Mouse (Mus musculus): ENCODE results near the gene Get4. TPM values are rescaled to one million over a fixed set of nuclear protein-coding genes. Genes with fewer than 3 reads are reported as not detected.

The Get4 gene
- total RNA-seq, 2 experiments from 2014 or later = 51.5 to 52.9 TPM

DNA sequence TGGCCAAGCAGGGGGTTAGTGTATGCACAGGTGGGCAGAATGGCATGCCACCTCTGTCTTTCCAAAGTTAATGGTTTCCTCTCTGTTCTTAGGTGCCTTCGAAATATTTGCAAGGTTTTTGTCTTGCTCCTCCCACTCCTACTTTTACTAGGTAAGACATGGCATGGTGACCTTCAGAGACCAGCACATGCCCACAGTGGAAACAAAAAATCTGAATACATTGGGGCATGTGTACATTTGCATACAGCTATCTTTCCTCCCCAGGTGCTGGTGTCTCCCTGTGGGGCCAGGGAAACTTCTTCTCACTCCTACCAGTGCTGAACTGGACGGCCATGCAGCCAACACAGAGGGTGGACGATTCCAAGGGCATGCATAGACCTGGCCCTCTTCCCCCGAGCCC, 17.7 kb upstream of the Get4 start:
- DNase-seq (ENCODE audit: low spot score in 2 of 2) = no peak
- intact Hi-C loops (cut with DNase I) = no loop called here

DNA sequence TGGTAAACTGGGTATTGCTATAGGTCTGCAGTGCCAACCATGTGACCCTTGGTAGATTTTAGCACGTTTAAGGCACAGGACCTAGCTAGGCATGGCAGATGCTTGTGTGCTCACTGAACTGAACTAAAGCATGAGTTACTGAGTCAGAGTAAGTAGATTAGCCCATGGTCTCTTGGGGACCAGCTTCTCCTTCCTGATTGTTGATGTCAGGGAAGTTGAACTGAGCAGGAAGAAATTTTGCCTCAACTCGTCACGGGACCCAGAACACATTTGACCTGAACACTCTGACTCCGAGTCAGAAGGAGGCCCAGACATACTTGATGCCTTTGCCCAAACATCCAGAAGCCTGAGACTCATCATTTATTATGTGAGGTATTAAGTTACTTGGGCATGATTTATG, 14.7 kb upstream of the Get4 start:
- intact Hi-C loops (cut with DNase I) = no loop called here
- DNase-seq (ENCODE audit: low spot score in 2 of 2) = no peak

DNA sequence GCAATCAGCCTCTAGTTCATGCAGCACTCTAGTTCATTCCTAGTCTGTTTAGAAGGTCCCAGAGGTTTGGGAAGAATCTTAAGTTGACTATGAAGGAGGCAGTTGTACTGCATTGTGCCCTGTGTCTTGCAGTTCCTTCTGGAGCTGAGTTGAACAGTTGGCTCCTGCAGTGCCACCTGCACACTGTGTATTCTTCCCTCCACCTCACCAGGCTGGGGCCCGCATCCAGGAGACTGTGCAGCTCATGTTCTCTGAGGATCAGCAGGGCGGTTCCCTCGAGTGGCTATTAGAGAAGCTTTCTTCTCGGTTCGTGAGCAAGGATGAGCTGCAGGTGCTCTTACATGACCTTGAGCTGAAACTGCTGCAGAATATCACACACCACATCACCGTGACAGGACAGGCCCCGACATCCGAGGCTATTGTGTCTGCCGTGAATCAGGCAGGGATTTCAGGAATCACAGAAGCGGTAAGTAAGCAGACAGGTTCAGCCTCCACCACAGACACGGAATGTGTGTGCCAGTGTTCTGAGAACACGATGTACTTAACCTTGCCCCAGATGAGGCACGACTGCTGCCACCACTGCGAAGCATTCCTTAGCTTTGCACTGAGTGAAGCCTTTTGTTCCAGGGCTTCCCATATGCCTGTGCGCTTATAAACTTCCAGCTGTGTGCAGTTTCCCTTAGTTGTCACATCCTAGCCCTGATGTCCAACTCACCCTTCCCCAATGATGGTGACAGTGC, 10.9 kb upstream of the Get4 start:
- no peak for DNase-seq (ENCODE audit: low spot score in 2 of 2)
- intact Hi-C loops (cut with DNase I) = no loop called here

DNA sequence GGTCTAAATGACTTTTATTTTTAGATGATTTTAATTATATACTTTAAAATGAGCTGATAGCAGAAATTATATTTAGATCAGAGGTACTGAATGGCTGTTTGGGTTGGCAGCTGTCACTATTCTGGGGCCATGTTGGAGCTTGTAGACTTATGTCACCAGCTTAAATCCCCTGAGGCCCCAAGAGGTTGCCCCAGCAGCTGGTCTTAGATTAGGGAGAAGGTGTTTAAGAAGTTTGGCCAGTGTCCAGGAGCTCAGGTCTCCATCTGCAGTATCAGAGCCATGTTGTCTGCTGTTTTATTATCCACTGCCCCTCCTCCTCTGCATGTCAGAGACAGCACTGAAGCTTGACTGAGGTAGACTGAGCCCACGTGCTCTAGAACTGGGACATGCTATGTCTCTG, 8.7 kb upstream of the Get4 start:
- no peak for DNase-seq (ENCODE audit: low spot score in 2 of 2)
- intact Hi-C loops (cut with DNase I) = no loop called here

DNA sequence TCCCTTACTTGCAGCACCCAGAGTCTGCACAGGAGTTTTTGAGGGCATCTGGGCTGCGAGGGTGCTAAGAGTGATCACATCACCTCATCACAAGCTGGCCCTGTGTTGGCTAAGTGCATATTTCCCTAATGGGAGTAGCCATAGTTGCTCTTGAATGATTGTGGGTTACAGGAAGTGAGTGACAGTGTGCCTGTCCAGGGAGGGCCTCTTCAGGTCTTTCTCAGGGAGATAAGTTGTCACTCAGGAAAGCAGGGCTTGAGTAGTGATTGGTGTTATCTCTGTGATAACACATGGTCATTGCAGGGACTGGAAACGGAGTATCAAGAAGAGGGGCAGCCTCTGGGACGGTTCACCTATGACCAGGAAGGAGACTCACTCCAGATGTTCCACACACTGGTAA, 4.4 kb upstream of the Get4 start:
- DNase-seq (ENCODE audit: low spot score in 2 of 2) = no peak
- intact Hi-C loops (cut with DNase I) = no loop called here

DNA sequence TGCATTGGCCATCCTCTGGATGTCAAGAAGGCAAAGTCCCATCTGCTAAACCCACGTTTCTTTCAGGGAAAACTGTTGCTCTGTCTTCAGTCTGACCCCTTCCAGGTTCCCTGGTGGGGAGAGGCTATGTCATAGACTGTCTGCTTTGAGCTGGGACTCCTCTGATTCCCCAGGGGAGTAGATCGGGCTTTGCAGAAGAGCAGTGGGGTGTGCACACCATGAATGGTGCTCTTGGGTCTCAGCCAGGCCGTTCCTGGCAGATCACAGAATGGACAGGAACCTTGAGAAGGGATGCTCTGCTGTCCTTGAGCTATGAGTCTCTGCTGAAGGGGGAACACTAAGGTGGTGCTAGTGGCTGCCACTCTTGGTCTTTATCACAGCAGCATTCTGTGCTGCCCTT, 3.3 kb upstream of the Get4 start:
- intact Hi-C loops (cut with DNase I) = no loop called here
- no peak for DNase-seq (ENCODE audit: low spot score in 2 of 2)

DNA sequence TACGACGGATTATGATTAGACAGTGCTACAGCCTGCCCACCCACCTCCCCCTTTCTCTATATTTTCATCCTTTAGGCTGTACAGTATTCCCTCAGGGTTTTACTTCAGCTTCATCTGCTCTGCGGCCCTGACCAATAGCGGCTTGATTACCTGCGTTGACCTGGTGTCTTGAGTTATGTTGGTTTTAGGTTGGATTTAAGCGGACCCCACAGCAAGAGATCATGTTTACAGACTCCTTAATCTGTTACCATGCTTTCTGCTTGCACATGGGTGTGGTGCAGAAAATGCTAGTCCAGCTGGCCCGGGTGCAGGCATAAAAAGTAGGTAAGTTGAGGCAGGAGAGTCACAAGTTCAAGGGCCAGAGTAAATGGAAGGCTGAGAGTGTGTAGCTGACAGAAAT, 845 bp upstream of the Get4 start:
- DNase-seq (ENCODE audit: low spot score in 2 of 2) = no peak
- intact Hi-C loops (cut with DNase I) = no loop called here

DNA sequence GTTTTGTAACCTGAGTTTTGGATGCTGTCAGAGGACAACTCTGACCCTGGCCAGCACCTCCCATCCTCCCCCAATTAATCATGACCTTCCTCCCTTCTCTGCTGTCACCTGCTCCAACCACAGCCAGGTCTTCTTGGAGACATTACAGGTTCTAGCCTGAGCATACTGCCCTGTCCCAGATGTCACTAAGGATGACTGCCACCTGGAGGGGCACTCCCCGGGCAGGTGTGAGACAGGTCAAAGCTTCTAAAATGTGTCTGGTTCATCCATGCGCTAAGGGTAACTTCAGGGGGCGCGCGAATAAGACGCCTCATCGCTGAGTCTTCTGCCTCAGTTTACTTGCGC, 416 bp upstream of the Get4 start:
- intact Hi-C loops (cut with DNase I) = loop anchor here (1.0 kb wide), 1 partner anchor 51 kb away; the partner anchor contains the start of gene Sun1
- no peak for DNase-seq (ENCODE audit: low spot score in 2 of 2)

DNA sequence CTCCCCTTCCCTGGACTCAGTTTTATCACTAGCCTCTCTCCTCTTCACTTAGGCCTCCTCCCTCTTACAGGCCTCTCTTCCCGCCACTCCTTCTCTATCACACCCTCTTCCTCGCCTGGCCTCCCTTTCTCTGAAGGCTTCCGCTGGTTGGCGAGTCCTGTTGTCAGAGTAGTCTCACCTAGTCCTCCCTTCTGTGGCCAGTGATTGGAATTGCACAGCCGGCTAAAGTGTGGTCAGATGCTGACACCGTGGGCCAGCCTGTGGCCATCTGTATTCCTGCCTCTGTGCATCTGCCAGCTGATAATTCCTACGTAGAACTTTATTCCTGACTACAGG, 754 bp downstream of the Get4 start:
- no peak for DNase-seq (ENCODE audit: low spot score in 2 of 2)
- intact Hi-C loops (cut with DNase I) = loop anchor here (1.0 kb wide), 1 partner anchor 53 kb away; the partner anchor contains the start of gene Sun1

DNA sequence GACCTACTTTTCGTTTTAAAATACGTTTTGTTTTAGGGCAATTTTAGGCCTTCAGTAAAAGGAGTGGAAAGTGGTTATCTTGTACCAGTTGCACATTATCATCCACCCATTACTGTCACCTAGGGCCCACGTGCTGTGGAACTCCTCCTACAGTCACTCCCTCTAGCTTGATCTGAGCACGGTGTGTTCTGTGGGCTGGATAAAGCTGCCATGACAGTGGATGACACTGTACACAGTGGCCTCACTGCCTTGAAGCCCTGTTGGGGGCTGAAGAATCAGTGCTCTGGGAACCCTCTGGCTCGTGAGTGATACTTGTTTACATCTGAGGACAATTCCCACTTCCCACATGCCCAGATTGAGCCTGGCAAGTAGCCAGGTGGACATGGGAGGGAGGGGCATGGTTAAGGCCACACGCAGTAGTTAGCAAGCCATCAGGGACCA, 1.2 kb downstream of the Get4 start:
- intact Hi-C loops (cut with DNase I) = no loop called here

DNA sequence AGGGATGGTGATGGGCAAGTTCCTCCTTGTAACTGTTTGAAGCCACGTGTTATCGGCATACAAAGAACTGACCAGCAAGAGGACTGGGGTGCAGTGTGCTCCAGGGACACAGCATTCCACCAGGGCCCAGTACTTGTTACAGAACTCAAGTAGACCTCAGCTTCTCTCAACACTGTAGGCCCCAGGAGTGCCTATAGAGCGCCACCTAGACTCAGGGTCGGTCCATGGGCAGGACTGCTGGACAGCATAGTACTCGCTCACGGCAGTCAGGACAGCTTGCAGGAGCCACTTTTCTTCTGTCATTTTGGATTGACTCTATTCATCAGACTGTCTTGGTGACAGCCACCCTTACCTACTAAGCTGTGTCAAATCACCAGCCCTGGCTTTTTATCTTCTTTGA, 2.8 kb downstream of the Get4 start:
- intact Hi-C loops (cut with DNase I) = no loop called here
- no peak for DNase-seq (ENCODE audit: low spot score in 2 of 2)

More for the DNA sequence above, 1.2 kb downstream of the Get4 start:
- no peak for DNase-seq (ENCODE audit: low spot score in 2 of 2)

DNA sequence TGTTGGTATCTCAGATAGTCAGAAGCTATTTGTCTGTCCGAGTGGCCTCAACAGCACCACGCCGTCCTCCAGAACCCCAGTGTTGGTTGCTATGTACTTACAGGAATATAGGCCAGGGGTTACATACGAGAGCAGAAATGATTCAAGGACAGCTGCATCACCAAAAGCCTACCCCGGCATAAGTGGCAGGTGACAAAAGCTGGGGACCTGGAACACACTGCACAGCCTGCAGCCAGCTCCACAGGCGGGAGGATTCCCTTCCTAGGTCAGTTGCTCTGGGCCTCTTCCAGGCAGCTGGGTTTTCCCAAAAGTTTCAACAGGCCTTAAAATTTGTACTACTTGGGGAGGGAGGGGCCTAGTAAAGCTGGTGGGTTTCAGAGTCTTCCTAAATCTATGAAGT, 3.7 kb downstream of the Get4 start:
- intact Hi-C loops (cut with DNase I) = no loop called here
- no peak for DNase-seq (ENCODE audit: low spot score in 2 of 2)

DNA sequence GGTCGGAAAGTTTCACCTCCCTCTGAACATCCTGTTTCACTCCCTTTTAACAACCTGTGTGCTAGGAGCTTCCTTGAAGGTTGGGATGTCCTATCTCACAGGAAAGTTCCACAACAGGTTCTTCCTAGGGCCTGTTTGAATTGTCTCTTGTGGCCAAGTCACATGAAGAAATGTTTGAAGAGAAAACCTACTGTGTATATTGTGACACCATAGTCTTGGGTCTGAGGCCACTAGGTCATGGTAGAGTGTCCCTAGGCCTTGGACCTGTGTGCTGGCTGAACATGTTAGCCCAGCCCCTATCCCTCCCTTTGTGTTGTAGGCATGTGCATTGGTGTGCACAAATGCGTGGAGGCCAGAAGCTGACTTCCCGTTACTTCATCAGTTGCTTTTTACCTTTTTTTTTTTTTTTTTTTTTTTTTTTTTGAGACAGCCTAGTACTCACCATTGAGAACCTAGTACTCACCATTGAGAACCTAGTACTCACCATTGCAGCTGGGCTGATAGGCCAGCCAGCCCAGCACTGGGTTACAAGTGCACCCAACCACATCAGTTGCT, 4.2 kb downstream of the Get4 start:
- no peak for DNase-seq (ENCODE audit: low spot score in 2 of 2)
- intact Hi-C loops (cut with DNase I) = no loop called here

DNA sequence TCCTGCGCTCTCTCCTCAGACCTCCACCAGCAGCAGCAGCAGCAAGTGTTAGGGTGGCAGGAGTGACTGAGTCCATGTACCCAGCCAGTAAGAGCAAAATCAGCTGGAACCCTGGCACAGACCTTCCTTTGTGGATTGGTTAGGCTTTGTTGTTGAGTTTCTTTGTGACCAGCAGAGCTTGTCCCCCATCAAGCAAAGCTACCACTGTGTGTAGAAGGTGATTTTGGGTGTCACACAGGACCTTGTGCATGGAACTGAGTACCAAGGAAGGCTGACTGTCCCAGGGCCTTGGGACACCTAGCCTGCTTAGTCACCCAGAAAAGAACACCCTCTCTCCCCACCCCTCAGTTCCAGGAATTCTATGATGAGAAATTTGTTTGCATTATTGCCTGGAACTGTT, 5.1 kb downstream of the Get4 start:
- no peak for DNase-seq (ENCODE audit: low spot score in 2 of 2)
- intact Hi-C loops (cut with DNase I) = no loop called here

DNA sequence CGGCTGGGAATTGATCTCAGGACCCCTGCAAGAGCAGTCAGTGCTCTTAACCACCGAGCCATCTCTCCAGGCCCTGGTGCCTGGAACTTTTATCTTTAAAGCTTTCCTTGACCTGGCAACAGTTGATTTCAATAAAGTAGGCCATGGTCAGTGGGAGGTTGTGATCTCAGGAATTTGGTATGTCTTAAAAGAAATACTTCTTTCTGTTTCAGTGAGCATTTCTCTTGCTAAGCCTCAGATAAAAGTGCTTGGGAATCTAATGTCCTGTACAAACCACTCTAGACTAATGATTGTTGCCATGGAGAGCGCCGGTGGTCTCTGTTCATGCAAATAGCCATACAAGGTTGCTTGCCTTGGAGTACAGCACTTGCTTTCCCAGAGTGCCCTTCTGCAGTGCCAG, 5.7 kb downstream of the Get4 start:
- intact Hi-C loops (cut with DNase I) = no loop called here
- no peak for DNase-seq (ENCODE audit: low spot score in 2 of 2)

DNA sequence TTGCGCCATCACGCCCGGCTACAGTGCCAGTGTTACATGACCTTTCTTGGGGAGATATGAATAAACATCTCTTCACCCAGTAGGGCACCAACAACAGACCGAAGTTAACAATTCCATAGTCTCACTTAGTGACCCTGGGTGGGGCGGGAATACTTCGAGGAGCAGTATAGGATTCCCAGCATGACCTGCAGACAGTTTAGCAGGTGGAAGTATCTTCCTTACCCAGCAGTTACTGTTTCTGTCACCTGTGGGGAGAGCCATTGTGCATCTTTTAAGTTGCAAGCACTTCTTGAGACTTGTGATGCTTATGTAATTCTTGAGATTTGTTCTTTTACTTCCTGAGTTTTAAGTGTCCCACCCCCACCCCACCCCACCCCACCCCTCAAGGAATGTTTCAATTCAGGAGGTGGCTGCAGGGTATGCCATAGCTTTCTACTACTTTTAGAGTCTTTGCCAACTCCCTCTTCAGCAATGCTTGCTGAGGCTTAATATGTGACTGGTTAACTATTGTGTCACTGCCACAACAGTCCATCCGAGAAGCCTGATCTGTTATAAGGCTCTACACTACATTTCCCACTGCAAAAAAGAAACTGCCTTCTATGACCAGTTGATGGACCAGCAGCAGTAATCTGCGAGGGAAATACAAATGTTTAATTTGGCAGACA, 6.4 kb downstream of the Get4 start:
- intact Hi-C loops (cut with DNase I) = no loop called here
- DNase-seq (ENCODE audit: low spot score in 2 of 2) = no peak

DNA sequence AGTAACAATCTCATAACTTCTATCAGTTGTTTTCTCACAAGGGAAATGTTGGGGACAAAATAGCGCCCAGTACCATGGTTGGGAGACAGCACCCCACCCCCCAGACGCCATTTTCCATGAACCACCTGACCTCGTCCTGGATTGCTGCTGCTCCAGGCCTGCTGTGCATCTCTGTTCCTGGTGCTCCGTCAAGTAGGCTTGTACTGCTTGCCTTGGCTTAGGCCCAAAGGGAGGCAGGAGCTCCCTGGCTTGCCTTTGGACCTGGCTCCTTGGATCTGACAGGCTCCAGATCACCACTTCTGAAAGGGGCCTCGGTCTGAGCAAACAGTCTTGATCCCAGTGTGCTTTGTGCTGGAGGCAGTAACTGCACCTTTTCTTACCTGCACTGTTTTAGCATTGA, 7.7 kb downstream of the Get4 start:
- intact Hi-C loops (cut with DNase I) = no loop called here
- no peak for DNase-seq (ENCODE audit: low spot score in 2 of 2)

DNA sequence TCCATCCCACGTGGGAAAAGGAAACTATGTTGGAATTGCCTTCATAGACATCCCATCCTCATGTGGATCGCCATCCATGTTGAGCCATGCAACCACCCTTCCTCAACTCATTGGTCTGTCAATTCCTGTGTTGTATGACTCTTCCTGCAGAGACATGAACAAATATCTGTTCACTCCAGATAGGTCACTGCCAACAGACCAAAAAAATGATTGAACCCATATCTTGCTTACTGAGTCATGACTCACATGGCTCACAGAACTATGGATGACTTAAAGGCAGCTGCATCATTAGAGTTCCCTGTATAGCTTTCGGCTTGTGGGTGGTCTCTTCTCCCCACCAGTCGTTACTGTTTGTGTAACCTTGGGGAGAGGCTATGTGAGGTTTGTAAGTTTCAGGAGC, 9.3 kb downstream of the Get4 start:
- no peak for DNase-seq (ENCODE audit: low spot score in 2 of 2)
- intact Hi-C loops (cut with DNase I) = no loop called here

DNA sequence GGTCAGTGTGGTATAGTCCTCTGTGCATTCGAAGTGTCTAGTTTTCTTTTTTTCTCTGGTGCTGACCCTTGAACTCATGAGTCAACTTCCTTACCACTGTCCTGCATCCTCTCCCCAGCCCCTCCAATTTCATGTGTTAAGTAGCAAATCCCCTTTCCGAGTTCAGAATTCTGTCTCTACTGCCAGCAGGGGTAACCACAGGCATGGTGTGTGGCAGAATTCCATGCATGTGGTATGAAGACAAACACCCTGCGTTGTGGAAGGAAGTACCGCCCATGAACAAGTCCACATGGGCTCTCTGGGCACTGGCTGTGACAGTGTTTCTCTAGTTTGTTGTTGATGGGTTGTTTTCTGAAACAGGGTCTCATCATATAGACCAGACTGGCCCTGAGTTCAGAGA, 15.5 kb downstream of the Get4 start:
- no peak for DNase-seq (ENCODE audit: low spot score in 2 of 2)
- intact Hi-C loops (cut with DNase I) = no loop called here

DNA sequence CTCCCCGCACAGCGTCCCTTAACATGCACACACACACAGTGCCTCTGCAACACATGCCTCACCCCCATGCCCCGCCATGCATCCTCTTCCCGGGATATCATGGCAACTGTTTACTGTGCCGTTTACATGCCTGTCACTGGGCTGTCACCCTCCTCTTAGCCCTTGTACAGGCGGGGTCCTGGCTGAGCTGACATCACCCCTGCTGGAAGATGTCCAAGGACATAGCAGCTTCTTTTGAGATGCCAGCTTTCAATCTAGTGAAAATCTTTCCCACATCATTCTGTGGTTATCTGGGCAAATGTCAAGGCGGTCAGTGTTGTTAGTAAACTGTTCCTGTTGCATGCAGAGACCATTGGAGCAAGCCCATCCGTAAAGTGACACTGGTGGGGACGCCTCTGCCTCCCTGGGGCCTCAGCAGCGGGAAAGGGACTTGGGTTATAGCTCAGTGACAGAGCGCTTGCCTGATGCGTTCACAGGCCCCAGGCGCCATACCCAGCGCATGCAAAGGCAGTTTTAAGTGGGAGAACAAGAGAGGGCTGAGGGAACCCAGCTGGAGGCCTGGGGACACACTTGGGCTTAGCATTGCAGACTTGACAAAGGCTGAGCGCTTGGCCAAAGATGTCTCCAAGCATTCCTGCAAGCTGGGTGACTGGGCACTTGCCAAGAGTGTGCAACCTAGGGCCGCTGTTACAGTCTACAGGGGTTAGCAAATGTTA, 18.8 kb downstream of the Get4 start:
- no peak for DNase-seq (ENCODE audit: low spot score in 2 of 2)

More for the DNA sequence above, 18.8 kb downstream of the Get4 start:
- intact Hi-C loops (cut with DNase I) = no loop called here

Measured in left cerebral cortex, postnatal 36 days (tissue).